Mouse (Mus musculus) stomach, embryonic 16.5 days (tissue): ENCODE measurements at regions not wholly inside any gene's neighbourhood (a gene's known extent, or its start where the extent isn't known, plus 50 kb on each side); places are given as distances from the start of the nearest gene placed in this dataset.

Source experiments
- ATAC-seq: fragments of 200-750 bp; cut with Nextera tagmentation; 2 replicates; pipeline ENCODE4 v1.8.0; 2017; ENCODE audit warnings: moderate number of reproducible peaks, moderate TSS enrichment; ENCODE audit not compliant: insufficient read depth, low FRiP score
- H3K27ac ChIP-seq: fragments of 300-500 bp; sonication (generic); 2 replicates; pipeline ENCODE4 v1.5.1; 2014; ENCODE audit warnings: low read length
- H3K27me3 ChIP-seq: fragments of 300-500 bp; sonication (generic); 2 replicates; pipeline ENCODE4 v1.6.1; 2014; ENCODE audit warnings: low read length, control low read depth, mixed read lengths; ENCODE audit not compliant: control insufficient read depth, insufficient read depth
- H3K36me3 ChIP-seq: fragments of 300-500 bp; sonication (generic); 2 replicates; pipeline ENCODE4 v1.6.1; 2014; ENCODE audit warnings: low read length; ENCODE audit not compliant: control insufficient read depth, insufficient read depth
- H3K4me1 ChIP-seq: fragments of 300-500 bp; sonication (generic); 2 replicates; pipeline ENCODE4 v1.6.1; 2014; ENCODE audit warnings: low read length, control low read depth, mixed read lengths; ENCODE audit not compliant: control insufficient read depth, insufficient read depth
- H3K4me2 ChIP-seq: fragments of 300-500 bp; sonication (generic); 2 replicates; pipeline ENCODE4 v1.6.1; 2014; ENCODE audit warnings: low read depth, low read length, mixed read lengths
- H3K4me3 ChIP-seq: fragments of 300-500 bp; sonication (generic); replicated peaks from 2 replicates; pipeline ENCODE4 v1.5.1; 2014; ENCODE audit warnings: mild to moderate bottlenecking, low read length
- H3K9ac ChIP-seq: fragments of 300-500 bp; sonication (generic); 2 replicates; pipeline ENCODE4 v1.6.1; 2014; ENCODE audit warnings: low read length
- H3K9me3 ChIP-seq: fragments of 300-500 bp; sonication (generic); replicated peaks from 2 replicates; pipeline ENCODE4 v1.6.1; 2016; ENCODE audit warnings: low read length, control low read depth; ENCODE audit not compliant: control insufficient read depth
- WGBS: fragments of 180-500 bp; shearing (Covaris S2); extraction: QIAGEN DNeasy Blood & Tissue Kit; methylation state at CpG from one replicate; pipeline ENCODE4 v1.1.7; 2014; 5-methylcytosine and 5-hydroxymethylcytosine counted together

DNA sequence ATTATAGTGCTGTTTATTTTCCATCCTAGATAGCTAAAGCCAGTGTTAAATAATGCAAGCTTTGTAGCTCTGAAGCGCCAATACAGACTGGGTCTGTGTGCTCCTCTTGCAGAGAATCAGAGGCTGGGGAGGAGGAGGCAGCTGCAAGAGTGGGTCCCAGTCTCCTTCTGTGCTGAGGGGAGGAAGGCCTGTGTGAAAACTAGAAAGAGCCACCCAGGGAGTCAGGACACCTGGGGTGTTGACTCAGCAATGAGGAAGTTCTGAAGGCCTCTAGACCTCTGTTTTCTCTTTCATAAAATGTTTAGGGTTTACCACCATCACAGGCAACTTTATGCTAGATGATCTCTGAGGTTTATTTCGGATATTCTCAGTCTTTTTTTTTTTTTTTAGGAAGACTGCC, 254.7 kb downstream of the Igsf11 start:
- no peaks in the 10 kb centered on the region for H3K27me3 ChIP-seq
- H3K36me3 ChIP-seq, result no peaks in the 10 kb centered on the region
- H3K4me1 ChIP-seq, result no peaks in the 10 kb centered on the region
- H3K4me3 ChIP-seq, result no peak overlapping the region
- H3K9me3 ChIP-seq, result no peaks in the 10 kb centered on the region
- no peak overlapping the region for H3K9ac ChIP-seq
- no peak overlapping the region for H3K4me2 ChIP-seq
- no peak for ATAC-seq
- H3K27ac ChIP-seq, result no peak overlapping the region
- 54% methylated on average over 2 of the region's 2 CpGs for WGBS

DNA sequence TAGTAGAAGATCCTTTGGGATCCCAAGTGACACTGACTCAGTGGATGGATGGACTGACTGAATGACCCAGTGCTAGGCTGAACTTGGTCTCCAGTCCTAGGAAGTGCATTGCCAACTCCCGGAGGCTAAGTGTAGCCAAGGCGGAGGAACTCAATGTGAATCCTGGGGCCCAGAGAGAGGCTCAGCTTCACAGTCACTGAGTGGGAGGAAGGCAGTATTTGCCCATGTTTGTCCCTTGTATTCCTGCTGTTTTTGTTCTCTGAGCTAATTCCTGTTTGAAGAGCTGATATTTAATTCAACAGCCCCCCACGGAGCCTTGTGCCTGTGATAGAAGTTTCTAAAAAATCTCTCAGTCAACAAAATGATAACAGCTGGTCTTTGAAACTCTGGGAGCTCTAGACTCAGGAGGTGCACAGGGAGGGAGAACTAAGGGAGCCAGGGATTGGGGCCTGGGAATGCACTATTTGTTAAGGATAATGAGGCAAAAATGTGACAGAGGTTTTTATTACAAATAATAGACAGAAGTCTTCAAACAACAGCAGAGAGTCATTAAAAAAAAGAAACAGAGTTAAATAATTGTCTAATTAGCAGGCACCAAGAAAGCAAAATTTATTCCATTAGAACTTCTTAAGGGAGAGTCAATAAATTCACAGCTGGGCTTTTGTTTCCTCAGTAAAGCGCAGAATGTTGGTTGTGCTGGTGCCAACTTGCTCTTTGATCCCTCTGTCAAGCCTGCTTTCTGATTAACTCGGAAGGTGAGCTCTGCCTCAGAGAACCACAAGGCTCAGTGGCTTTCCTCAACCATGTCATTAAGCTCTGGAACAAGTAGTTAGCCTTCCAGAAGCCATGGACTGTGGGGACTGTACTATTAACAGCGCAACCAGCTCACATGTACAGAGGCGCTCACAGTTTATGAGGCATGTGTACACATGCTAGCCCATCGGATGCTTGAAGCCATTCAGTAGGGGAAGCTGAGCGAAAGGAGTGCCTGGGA, 259.2 kb downstream of the Igsf11 start:
- WGBS, result 69% methylated on average over 9 of the region's 9 CpGs
- Histone ChIP-seq H3K9me3 (no peaks in the 10 kb centered on the region), H3K4me2 (no peak overlapping the region), H3K36me3 (no peaks in the 10 kb centered on the region), H3K9ac (no peak overlapping the region), H3K27ac (no peak overlapping the region), H3K4me1 (no peaks in the 10 kb centered on the region), H3K27me3 (no peaks in the 10 kb centered on the region), H3K4me3 (no peak overlapping the region)
- no peak for ATAC-seq

DNA sequence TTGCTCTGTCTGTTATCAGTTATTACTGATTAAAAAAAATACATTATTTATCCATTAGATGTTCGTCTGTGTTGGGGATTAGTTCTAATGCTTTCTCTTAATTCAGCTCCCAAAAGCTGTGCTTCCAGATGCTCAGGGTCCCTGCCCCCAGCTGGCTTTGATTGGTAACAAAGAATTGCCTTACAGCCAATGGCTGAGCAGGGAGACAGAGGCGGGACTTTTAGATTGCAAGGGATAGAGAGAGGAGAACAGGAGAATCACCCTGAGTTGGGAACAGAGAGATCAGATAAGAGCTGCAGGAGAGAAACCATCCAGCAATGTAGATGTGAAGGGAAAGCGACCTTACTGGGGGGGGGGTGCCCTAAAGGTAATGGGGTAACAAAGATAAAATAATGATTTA, 266.4 kb downstream of the Igsf11 start:
- no peak for ATAC-seq
- Histone ChIP-seq H3K27me3 (no peaks in the 10 kb centered on the region), H3K4me3 (no peak overlapping the region), H3K4me2 (no peak overlapping the region), H3K27ac (no peak overlapping the region), H3K36me3 (no peaks in the 10 kb centered on the region), H3K4me1 (no peaks in the 10 kb centered on the region), H3K9ac (no peak overlapping the region), H3K9me3 (no peaks in the 10 kb centered on the region)
- 30% methylated on average over 3 of the region's 3 CpGs for WGBS

DNA sequence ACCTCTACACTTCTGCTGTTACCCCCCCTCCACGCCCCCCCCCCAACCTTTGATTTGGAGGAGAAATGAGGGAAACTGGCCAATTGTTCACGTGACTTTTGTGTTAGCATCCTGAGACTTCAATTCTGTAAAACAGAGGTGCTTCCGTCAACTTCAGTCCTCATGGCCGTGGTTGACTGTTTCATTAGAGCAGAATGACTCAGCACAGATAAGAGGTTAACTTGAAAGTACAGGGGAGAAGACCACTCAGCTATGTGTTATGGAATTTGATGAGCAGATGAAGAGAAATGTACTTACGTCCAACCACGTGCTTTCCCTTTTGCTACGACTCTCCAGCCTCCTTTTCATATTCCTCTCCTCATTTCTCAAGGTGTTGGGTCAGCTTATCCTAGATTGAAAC, 267.3 kb downstream of the Igsf11 start:
- H3K27ac ChIP-seq, result no peak overlapping the region
- H3K4me3 ChIP-seq, result no peak overlapping the region
- H3K27me3 ChIP-seq, result no peaks in the 10 kb centered on the region
- no peak for ATAC-seq
- no peaks in the 10 kb centered on the region for H3K36me3 ChIP-seq
- H3K9me3 ChIP-seq, result no peaks in the 10 kb centered on the region
- no peaks in the 10 kb centered on the region for H3K4me1 ChIP-seq
- no peak overlapping the region for H3K4me2 ChIP-seq
- WGBS, result 77% methylated on average over 7 of the region's 7 CpGs
- no peak overlapping the region for H3K9ac ChIP-seq

DNA sequence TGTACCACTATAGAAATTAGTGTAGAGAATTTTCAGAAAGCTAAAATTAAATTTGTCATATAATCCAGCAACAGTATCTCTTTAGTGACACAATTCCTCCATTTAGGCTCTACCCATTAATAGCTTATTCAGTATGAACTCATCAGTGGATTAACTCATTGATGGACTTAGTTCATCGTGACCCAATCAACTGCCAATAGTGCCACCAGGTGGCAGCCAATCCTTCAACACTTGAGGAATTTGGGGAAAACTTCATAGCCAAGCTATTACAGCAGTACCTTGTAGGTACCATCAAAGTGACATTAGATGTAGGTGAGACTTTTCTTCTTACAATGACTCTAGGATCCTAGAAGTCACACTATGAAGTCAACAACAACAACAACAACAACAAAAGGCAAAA, 270.2 kb downstream of the Igsf11 start:
- no peaks in the 10 kb centered on the region for H3K36me3 ChIP-seq
- ATAC-seq, result no peak

DNA sequence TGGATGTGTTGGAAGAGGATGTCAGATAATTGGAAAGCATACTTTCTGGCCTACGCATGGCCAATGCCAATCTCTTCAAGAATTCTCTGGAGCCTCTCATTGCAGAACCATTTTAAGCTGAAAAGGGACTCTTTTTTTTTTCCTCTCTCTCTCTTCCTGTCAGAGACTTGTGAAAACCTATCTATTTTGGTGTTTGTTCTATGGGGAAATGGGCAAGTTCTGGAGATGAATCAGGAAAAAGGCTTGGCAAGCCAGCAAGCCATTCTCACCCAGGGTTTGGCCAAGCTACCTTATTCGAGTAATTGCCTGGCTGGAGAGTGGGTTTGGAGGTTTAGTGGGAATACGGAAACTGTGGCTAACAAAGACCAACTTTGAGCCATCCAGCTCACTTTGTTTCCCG, 299.4 kb downstream of the Igsf11 start:
- no peak for ATAC-seq
- Histone ChIP-seq H3K36me3 (no peaks in the 10 kb centered on the region), H3K27me3 (no peaks in the 10 kb centered on the region), H3K4me3 (no peak overlapping the region), H3K9me3 (no peaks in the 10 kb centered on the region), H3K27ac (no peak overlapping the region), H3K4me2 (no peak overlapping the region), H3K4me1 (no peaks in the 10 kb centered on the region), H3K9ac (no peak overlapping the region)
- 87% methylated on average over 4 of the region's 4 CpGs for WGBS

More for the DNA sequence above, 270.2 kb downstream of the Igsf11 start:
- Histone ChIP-seq H3K27ac (no peak overlapping the region), H3K27me3 (no peaks in the 10 kb centered on the region), H3K9me3 (no peaks in the 10 kb centered on the region), H3K4me1 (no peaks in the 10 kb centered on the region), H3K4me3 (no peak overlapping the region), H3K4me2 (no peak overlapping the region), H3K9ac (no peak overlapping the region)
- 41% methylated on average over 1 of the region's 1 CpGs for WGBS

DNA sequence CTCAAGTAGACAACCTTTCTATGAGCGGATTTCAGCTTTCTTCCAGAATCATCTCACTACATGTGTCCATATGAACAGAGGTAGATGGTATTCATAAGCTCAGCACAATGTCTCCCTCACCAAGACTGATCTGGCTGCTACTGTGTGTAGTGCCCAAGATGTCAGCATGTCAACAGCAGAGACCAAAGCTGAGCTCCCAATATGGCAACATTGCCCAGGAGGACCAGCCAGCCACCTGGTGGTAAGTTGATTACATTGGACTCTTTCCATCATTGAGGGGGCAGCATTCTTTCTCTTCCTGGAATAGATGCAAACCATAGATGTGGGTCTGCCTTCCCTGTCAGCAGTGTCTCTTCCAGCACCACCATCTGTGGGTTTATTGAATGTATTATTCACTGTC, 303.0 kb downstream of the Igsf11 start:
- H3K9ac ChIP-seq, result no peak overlapping the region
- H3K27ac ChIP-seq, result no peak overlapping the region
- no peak overlapping the region for H3K4me3 ChIP-seq
- WGBS, result 87% methylated on average over 1 of the region's 1 CpGs
- H3K4me1 ChIP-seq, result no peaks in the 10 kb centered on the region
- no peak for ATAC-seq
- H3K9me3 ChIP-seq, result no peaks in the 10 kb centered on the region
- H3K27me3 ChIP-seq, result no peaks in the 10 kb centered on the region
- H3K36me3 ChIP-seq, result no peaks in the 10 kb centered on the region
- no peak overlapping the region for H3K4me2 ChIP-seq

DNA sequence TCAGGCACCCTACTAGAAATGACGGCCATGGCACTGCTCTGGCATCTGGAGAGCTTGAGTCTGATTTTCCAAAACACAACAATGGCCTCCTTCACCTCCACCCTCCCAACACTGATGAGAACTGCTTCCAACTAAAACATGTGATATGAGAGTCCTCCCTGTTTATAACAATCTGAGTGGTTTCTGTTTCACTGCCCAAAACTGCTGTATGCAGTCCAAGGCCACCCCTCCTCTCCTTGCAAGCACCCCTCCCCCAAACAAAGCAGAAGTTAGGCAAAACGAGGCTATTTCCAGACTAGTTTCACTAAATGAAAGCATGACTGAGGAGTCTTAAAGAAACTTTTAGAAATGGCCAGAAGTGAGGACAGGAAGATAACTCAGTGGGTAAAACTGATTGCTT, 304.4 kb downstream of the Igsf11 start:
- Histone ChIP-seq H3K9ac (no peak overlapping the region), H3K4me1 (no peaks in the 10 kb centered on the region), H3K4me2 (no peak overlapping the region), H3K27me3 (no peaks in the 10 kb centered on the region), H3K36me3 (no peaks in the 10 kb centered on the region), H3K9me3 (no peaks in the 10 kb centered on the region), H3K4me3 (no peak overlapping the region), H3K27ac (no peak overlapping the region)
- 64% methylated on average over 2 of the region's 2 CpGs for WGBS
- ATAC-seq, result no peak

DNA sequence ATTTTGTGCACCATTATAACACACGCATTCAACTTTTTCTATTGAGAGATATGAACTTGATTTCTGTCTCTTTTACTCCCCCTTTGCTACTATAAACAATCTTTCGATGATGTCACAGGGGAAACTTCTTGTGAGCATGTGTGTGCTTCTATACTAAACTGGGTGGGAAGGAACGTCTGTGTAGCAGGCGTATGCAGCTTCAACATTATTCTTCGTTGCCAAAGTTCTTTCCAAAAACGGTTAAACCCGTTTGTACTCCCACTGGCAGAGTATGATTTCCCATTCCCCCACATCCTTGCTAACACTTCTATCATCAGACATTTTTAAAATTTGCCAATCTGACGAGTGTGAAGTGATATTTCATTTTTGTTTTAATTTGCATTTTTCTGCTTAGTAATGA, 331.1 kb downstream of the Igsf11 start:
- no peaks in the 10 kb centered on the region for H3K9me3 ChIP-seq
- H3K27ac ChIP-seq, result no peak overlapping the region
- no peak overlapping the region for H3K4me3 ChIP-seq
- H3K4me1 ChIP-seq, result no peaks in the 10 kb centered on the region
- no peaks in the 10 kb centered on the region for H3K36me3 ChIP-seq
- H3K9ac ChIP-seq, result no peak overlapping the region
- no peak for ATAC-seq
- no peaks in the 10 kb centered on the region for H3K27me3 ChIP-seq
- 65% methylated on average over 8 of the region's 8 CpGs for WGBS
- no peak overlapping the region for H3K4me2 ChIP-seq
